8 mouse cellular contexts compared by ENCODE assay signal in the genomic region with DNA sequence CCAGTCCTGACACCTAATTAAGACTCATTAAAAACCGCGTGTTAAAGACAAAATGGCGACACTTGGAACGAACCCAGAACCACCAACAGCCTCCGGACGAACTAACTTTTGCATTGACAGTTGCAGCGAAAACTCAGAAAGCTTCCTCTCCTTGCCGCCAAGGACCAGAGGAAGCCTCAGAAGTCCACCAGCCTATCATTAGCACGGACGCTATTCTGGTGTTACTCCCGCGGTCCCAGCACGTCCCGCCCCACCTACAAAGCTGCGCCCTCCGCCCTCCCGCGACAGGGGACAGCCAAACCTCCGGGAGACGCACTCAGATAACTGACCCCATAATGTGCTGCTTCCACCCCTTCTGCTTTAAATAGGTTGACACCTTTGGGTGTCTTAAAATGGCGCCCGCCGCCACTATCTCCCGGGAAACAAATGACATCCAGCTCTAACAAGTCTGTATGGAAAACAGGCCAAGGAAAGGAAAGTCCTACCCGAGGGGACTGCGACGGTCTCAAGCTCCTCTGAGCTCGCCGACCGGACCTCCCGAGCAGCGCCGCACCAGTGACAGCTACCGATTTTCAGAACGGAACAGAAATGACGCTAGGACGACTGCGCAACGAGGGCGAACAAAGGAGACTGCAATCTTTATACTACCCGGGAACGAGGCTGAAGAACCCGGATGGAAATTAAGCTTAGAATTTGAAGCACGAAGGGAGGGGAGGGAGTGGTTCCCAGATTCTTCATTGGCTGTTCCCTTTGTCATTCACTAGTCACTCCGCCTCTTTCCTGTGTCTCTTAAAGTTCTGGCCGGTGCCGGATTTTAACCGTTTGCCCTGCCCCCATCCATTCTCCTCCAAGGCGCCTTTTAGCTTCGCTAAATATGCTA. TPM values are rescaled to one million over a fixed set of nuclear protein-coding genes. Genes with fewer than 3 reads are reported as not detected.
DNase-seq lines count a peak whose midpoint lies in the region; ATAC-seq and TF ChIP-seq lines count a peak whose summit lies in the region.

TSS of gene Rbmx (minus strand) at position 670 of the 880 bp plus-strand sequence.

- H3K9ac ChIP-seq in embryonic facial prominence, embryonic 13.5 days = peak within 1 kb of the TSS; percentile 83
- H3K9ac ChIP-seq in limb, embryonic 12.5 days (replicated peaks) = peak within 1 kb of the TSS; percentile 73
- peak within 1 kb of the TSS; percentile 76 for H3K9ac ChIP-seq in midbrain, embryonic 15.5 days

- peak within 1 kb of the TSS; percentile 57 for H3K4me2 ChIP-seq in embryonic facial prominence, embryonic 13.5 days
- peak within 1 kb of the TSS; percentile 54 for H3K4me2 ChIP-seq in limb, embryonic 12.5 days
- peak within 1 kb of the TSS; percentile 46 for H3K4me2 ChIP-seq in midbrain, embryonic 15.5 days

- TF ChIP-seq POLR2A in kidney, adult 2 months (IDR thresholded peaks at IDR 0.05; ENCODE audit: low read depth, low read length) = peak; percentile 65
- peak; percentile 45; the same call in 1 of the 2 replicates for TF ChIP-seq POLR2A in spleen, adult 2 months (IDR thresholded peaks at IDR 0.05; ENCODE audit: low read depth, low read length)

- peak; percentile 86 for DNase-seq in 3134 (ENCODE audit: extremely low read depth, insufficient read length, low spot score)
- DNase-seq in adrenal gland, postnatal 36 days = peak; percentile 78 to 83
- DNase-seq in heart, adult 18-20 months = peak; percentile 92 to 94
- DNase-seq in kidney, adult 2 months = peak; percentile 96
- DNase-seq in spleen, adult 2 months (ENCODE audit: low read depth in 1 of 2, low spot score in 2 of 2) = peak; percentile 73 to 87

- peaks cover 14% of the 10 kb centered on the region; the same call in 1 of the 2 replicates for H3K36me3 ChIP-seq in embryonic facial prominence, embryonic 13.5 days
- H3K36me3 ChIP-seq in kidney, adult 2 months (ENCODE audit: control insufficient read depth, insufficient read depth, low read length) = peaks cover 5% of the 10 kb centered on the region
- peaks cover 21% of the 10 kb centered on the region for H3K36me3 ChIP-seq in limb, embryonic 12.5 days
- H3K36me3 ChIP-seq in midbrain, embryonic 15.5 days (replicated peaks) = peaks cover 9% of the 10 kb centered on the region; the same call in 1 of the 2 replicates
- H3K36me3 ChIP-seq in spleen, adult 2 months (ENCODE audit: control insufficient read depth, insufficient read depth, low read length) = peaks cover 9% of the 10 kb centered on the region

- peak within 1 kb of the TSS; percentile 54 for H3K4me3 ChIP-seq in embryonic facial prominence, embryonic 13.5 days
- peak within 1 kb of the TSS; percentile 80 for H3K4me3 ChIP-seq in kidney, adult 2 months (ENCODE audit: insufficient read depth, low read depth, low read length)
- peak within 1 kb of the TSS; percentile 56 for H3K4me3 ChIP-seq in limb, embryonic 12.5 days (replicated peaks)
- peak within 1 kb of the TSS; percentile 57 for H3K4me3 ChIP-seq in midbrain, embryonic 15.5 days
- H3K4me3 ChIP-seq in spleen, adult 2 months (ENCODE audit: extremely low read depth, insufficient read depth, insufficient read length) = peak within 1 kb of the TSS; percentile 84

- 22% methylated on average over 50 of the region's 50 CpGs for WGBS in embryonic facial prominence, embryonic 13.5 days
- WGBS in kidney, adult 2 months = 1% methylated on average over 50 of the region's 50 CpGs
- WGBS in limb, embryonic 12.5 days = 18% methylated on average over 50 of the region's 50 CpGs
- 22% methylated on average over 50 of the region's 50 CpGs for WGBS in midbrain, embryonic 15.5 days
- WGBS in spleen, adult 2 months = 21% methylated on average over 50 of the region's 50 CpGs

- no peaks in the 10 kb centered on the region for H3K4me1 ChIP-seq in embryonic facial prominence, embryonic 13.5 days
- H3K4me1 ChIP-seq in kidney, adult 2 months (ENCODE audit: control insufficient read depth, insufficient read depth, low read length) = no peaks in the 10 kb centered on the region
- H3K4me1 ChIP-seq in limb, embryonic 12.5 days (replicated peaks) = no peaks in the 10 kb centered on the region
- peaks cover 6% of the 10 kb centered on the region; the same call in 1 of the 2 replicates for H3K4me1 ChIP-seq in midbrain, embryonic 15.5 days
- H3K4me1 ChIP-seq in spleen, adult 2 months (ENCODE audit: control insufficient read depth, insufficient read depth, insufficient read length) = peaks cover 4% of the 10 kb centered on the region; the same call in 1 of the 2 replicates

- no peaks in the 10 kb centered on the region for H3K9me3 ChIP-seq in embryonic facial prominence, embryonic 13.5 days
- no peaks in the 10 kb centered on the region for H3K9me3 ChIP-seq in limb, embryonic 12.5 days
- H3K9me3 ChIP-seq in midbrain, embryonic 15.5 days = no peaks in the 10 kb centered on the region

- H3K27me3 ChIP-seq in embryonic facial prominence, embryonic 13.5 days = no peaks in the 10 kb centered on the region
- no peaks in the 10 kb centered on the region for H3K27me3 ChIP-seq in kidney, adult 2 months (replicated peaks; ENCODE audit: control insufficient read depth, insufficient read depth, low read length)
- H3K27me3 ChIP-seq in limb, embryonic 12.5 days = no peaks in the 10 kb centered on the region
- no peaks in the 10 kb centered on the region for H3K27me3 ChIP-seq in midbrain, embryonic 15.5 days (replicated peaks)
- no peaks in the 10 kb centered on the region for H3K27me3 ChIP-seq in spleen, adult 2 months (ENCODE audit: control insufficient read depth, insufficient read depth, low read length)

- TF ChIP-seq CTCF in kidney, adult 2 months (conservative IDR thresholded peaks at IDR 0.05; ENCODE audit: insufficient read depth, insufficient read length, low read depth, low read length) = no peak
- no peak for TF ChIP-seq CTCF in spleen, adult 2 months (IDR thresholded peaks at IDR 0.05; ENCODE audit: extremely low read depth, insufficient read depth, insufficient read length, insufficient replicate concordance)

- peak; percentile 95 for ATAC-seq in embryonic facial prominence, embryonic 13.5 days (ENCODE audit: insufficient number of reproducible peaks, insufficient read depth, low FRiP score, low TSS enrichment, low read depth)
- ATAC-seq in limb, embryonic 12.5 days (ENCODE audit: insufficient number of reproducible peaks, insufficient read depth, low FRiP score, low TSS enrichment, low read depth) = peak; percentile 90
- ATAC-seq in midbrain, embryonic 15.5 days (replicated peaks) = peak; percentile 97

- H3K27ac ChIP-seq in embryonic facial prominence, embryonic 13.5 days = peak within 1 kb of the TSS; percentile 93
- H3K27ac ChIP-seq in kidney, adult 2 months (ENCODE audit: insufficient read depth, low read depth, low read length) = peak within 1 kb of the TSS; percentile 93
- peak within 1 kb of the TSS; percentile 93 for H3K27ac ChIP-seq in limb, embryonic 12.5 days
- H3K27ac ChIP-seq in midbrain, embryonic 15.5 days = peak within 1 kb of the TSS; percentile 93
- H3K27ac ChIP-seq in spleen, adult 2 months (ENCODE audit: insufficient read depth, low read length) = peak within 1 kb of the TSS; percentile 92

RNA-seq across cellular contexts. Expression of gene Rbmx, which starts in this region (rescaled TPM):
- total RNA-seq in adrenal gland, postnatal 36 days (2021) = 10 to 100 TPM; 22.8 to 31.9 TPM
- polyA plus RNA-seq in embryonic facial prominence, embryonic 13.5 days (2015; fragmentation: Nextera tagmentation; extraction: Ambion mirVana) = 166 and 169 TPM in 2 replicates
- total RNA-seq in heart, adult 18-20 months (2021) = 10 to 100 TPM; 20.7 to 22.2 TPM
- polyA plus RNA-seq in kidney, adult 2 months (2012; rRNA removed) = 16.4 and 19.2 TPM in 2 replicates
- 203 and 210 TPM in 2 replicates for polyA plus RNA-seq in limb, embryonic 12.5 days (2016; fragmentation: Nextera tagmentation; extraction: Ambion mirVana)
- polyA plus RNA-seq in midbrain, embryonic 15.5 days (2015; fragmentation: Nextera tagmentation; extraction: Ambion mirVana) = 172 and 183 TPM in 2 replicates
- polyA plus RNA-seq in spleen, adult 2 months (2012; rRNA removed) = 7.9 and 8.2 TPM in 2 replicates

Comparison
In these comparisons a context has a peak if more than half of its experiments do, and no peak if none do; other contexts are left out.
1. Peak in every context shown above with its lines: DNase-seq, ATAC-seq, H3K4me3 ChIP-seq and H3K27ac ChIP-seq.